In genomic region chr5:121204132-121205089, GRCm38 (mm10) we compare ENCODE assay signal across 8 mouse cellular contexts. TPM values are rescaled to one million over a fixed set of nuclear protein-coding genes. Genes with fewer than 3 reads are reported as not detected.
A peak's percentile ranks its signal among the peaks of the same experiment; 100 is the strongest.
DNase-seq lines count a peak whose midpoint lies in the region; ATAC-seq lines count a peak whose summit lies in the region.

Gene Rpl6 (plus strand): TSS chr5:121204481.

- peak within 1 kb of the TSS; percentile 66 for H3K27ac ChIP-seq in intestine, embryonic 15.5 days
- peak within 1 kb of the TSS; percentile 97 for H3K27ac ChIP-seq in midbrain, embryonic 10.5 days (replicated peaks)

- no peaks in the 10 kb centered on the region for H3K27me3 ChIP-seq in intestine, embryonic 15.5 days (replicated peaks)
- H3K27me3 ChIP-seq in midbrain, embryonic 10.5 days (ENCODE audit: low read depth, poor library complexity, severe bottlenecking), result no peaks in the 10 kb centered on the region

- H3K36me3 ChIP-seq in intestine, embryonic 15.5 days, result peaks cover 23% of the 10 kb centered on the region
- peaks cover 40% of the 10 kb centered on the region for H3K36me3 ChIP-seq in midbrain, embryonic 10.5 days

- peak within 1 kb of the TSS; percentile 96 for H3K9ac ChIP-seq in intestine, embryonic 15.5 days

- H3K9me3 ChIP-seq in intestine, embryonic 15.5 days, result no peaks in the 10 kb centered on the region
- H3K9me3 ChIP-seq in midbrain, embryonic 10.5 days (replicated peaks), result no peaks in the 10 kb centered on the region

- H3K4me3 ChIP-seq in intestine, embryonic 15.5 days (replicated peaks), result peak within 1 kb of the TSS; percentile 80
- peak within 1 kb of the TSS; percentile 99 for H3K4me3 ChIP-seq in midbrain, embryonic 10.5 days

- peak within 1 kb of the TSS; percentile 56 for H3K4me2 ChIP-seq in intestine, embryonic 15.5 days (replicated peaks)

- peaks cover 20% of the 10 kb centered on the region for H3K4me1 ChIP-seq in intestine, embryonic 15.5 days (replicated peaks)
- H3K4me1 ChIP-seq in midbrain, embryonic 10.5 days, result peaks cover 23% of the 10 kb centered on the region

- ATAC-seq in intestine, embryonic 15.5 days, result peak; percentile 94

- 1% methylated on average over 52 of the region's 52 CpGs for WGBS in intestine, embryonic 15.5 days
- WGBS in midbrain, embryonic 10.5 days, result 3% methylated on average over 52 of the region's 52 CpGs

- intact Hi-C loops in left cerebral cortex, postnatal 36 days (cut with DNase I), result loop anchor here (1.0 kb wide), 1 partner anchor 13 kb away; the partner anchor contains the start of gene Ptpn11

- DNase-seq in adrenal gland, postnatal 10 days, result peak; percentile 86
- peak; percentile 84 for DNase-seq in embryo, embryonic 9.5 days (ENCODE audit: extremely low spot score)
- DNase-seq in gastrocnemius, postnatal 4 days (ENCODE audit: low spot score in 2 of 2), result peak; percentile 42 to 72
- peak; percentile 75 to 84 for DNase-seq in left cerebral cortex, postnatal 36 days (ENCODE audit: low spot score in 2 of 2)
- peak; percentile 82 for DNase-seq in midbrain, embryonic 10.5 days (ENCODE audit: low spot score)
- DNase-seq in right cerebral cortex, postnatal 4 days, result peak; percentile 72
- DNase-seq in yolk sac, embryonic 10.5 days (ENCODE audit: low spot score), result peak; percentile 90

RNA-seq across cellular contexts. Expression of gene Rpl6, which starts in this region (rescaled TPM):
- 1,000 to 10,000 TPM; 1,004 to 1,027 TPM for total RNA-seq in adrenal gland, postnatal 10 days (2021)
- total RNA-seq in gastrocnemius, postnatal 4 days (2021), result 100 to 1,000 TPM; 868 to 943 TPM
- 589 and 659 TPM in 2 replicates for polyA plus RNA-seq in intestine, embryonic 15.5 days (2015; fragmentation: Nextera tagmentation; extraction: Ambion mirVana)
- total RNA-seq in left cerebral cortex, postnatal 36 days (2021), result 100 to 1,000 TPM; 401 to 441 TPM
- polyA plus RNA-seq in midbrain, embryonic 10.5 days (2016; fragmentation: Nextera tagmentation; extraction: Ambion mirVana), result 565 and 656 TPM in 2 replicates

Comparison
In these comparisons a context has a peak if more than half of its experiments do, and no peak if none do; other contexts are left out.
1. Peak in every context shown above with its lines: DNase-seq, ATAC-seq, H3K4me3 ChIP-seq and H3K27ac ChIP-seq.